Mouse (Mus musculus): ENCODE measurements around the gene B3gnt2.

DNA sequence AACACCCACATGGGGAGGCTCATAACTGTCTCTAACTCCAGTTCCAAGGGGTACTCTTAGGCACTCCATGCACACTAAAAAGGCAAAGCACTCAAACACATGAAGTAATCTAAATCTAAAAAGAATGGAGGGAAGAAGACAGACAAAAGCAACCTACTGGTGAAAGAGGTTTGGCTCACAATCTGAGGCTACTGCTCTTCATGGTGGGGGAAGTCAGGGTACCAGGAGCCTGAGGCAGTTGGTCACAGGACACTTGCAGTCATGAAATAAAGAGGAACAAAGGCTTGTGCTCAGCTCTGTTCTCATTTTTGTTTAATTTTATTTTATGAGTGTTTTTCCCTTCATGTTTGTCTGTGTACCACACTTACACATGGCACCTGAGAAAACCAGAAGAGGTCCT, 45.6 kb downstream of the B3gnt2 start:
- TF ChIP-seq POLR2A (IDR thresholded peaks at IDR 0.05; ENCODE audit: low read depth, low read length) (no peak), CTCF (IDR thresholded peaks at IDR 0.05; ENCODE audit: extremely low read depth, insufficient read depth, insufficient read length, insufficient replicate concordance) (no peak)

All from spleen, adult 2 months (tissue).